Mouse (Mus musculus) neural tube, embryonic 13.5 days (tissue): ENCODE data around the gene Olfr1371. TPM values are rescaled to one million over a fixed set of nuclear protein-coding genes. Genes with fewer than 3 reads are reported as not detected.
A peak's percentile ranks its signal among the peaks of the same experiment; 100 is the strongest.

Experiments
- ATAC-seq: fragments of 200-750 bp; cut with Nextera tagmentation; 2 replicates; pipeline ENCODE4 v1.8.0; 2017; ENCODE audit warnings: low read depth, mild to moderate bottlenecking, moderate TSS enrichment, moderate library complexity
- H3K27ac ChIP-seq: fragments of 300-500 bp; sonication (generic); replicated peaks from 2 replicates; pipeline ENCODE4 v1.5.1; 2015; ENCODE audit warnings: moderate library complexity, mild to moderate bottlenecking, inconsistent platforms
- H3K27me3 ChIP-seq: fragments of 300-500 bp; sonication (generic); 2 replicates; pipeline ENCODE4 v1.6.1; 2015; ENCODE audit warnings: mild to moderate bottlenecking, inconsistent platforms
- H3K36me3 ChIP-seq: fragments of 300-500 bp; sonication (generic); 2 replicates; pipeline ENCODE4 v1.6.1; 2015; ENCODE audit warnings: mild to moderate bottlenecking, inconsistent platforms
- H3K4me1 ChIP-seq: fragments of 300-500 bp; sonication (generic); replicated peaks from 2 replicates; pipeline ENCODE4 v1.6.1; 2015; ENCODE audit warnings: inconsistent platforms
- H3K4me2 ChIP-seq: fragments of 300-500 bp; sonication (generic); 2 replicates; pipeline ENCODE4 v1.6.1; 2015; ENCODE audit warnings: inconsistent platforms, mild to moderate bottlenecking, moderate library complexity
- H3K4me3 ChIP-seq: fragments of 300-500 bp; sonication (generic); 2 replicates; pipeline ENCODE4 v1.5.1; 2015; ENCODE audit warnings: mild to moderate bottlenecking, inconsistent platforms
- H3K9ac ChIP-seq: fragments of 300-500 bp; sonication (generic); 2 replicates; pipeline ENCODE4 v1.6.1; 2015; ENCODE audit warnings: moderate library complexity, mild to moderate bottlenecking, inconsistent platforms
- H3K9me3 ChIP-seq: fragments of 300-500 bp; sonication (generic); 2 replicates; pipeline ENCODE4 v1.6.1; 2016; ENCODE audit warnings: inconsistent platforms
- WGBS: fragments of 180-500 bp; shearing (Covaris S2); methylation state at CpG from one replicate; pipeline ENCODE4 v1.1.7; 2015; 5-methylcytosine and 5-hydroxymethylcytosine counted together
- polyA plus RNA-seq: library from polyadenylated mRNA; unstranded; fragments of >200 nt; fragmentation: Nextera tagmentation; extraction: Ambion mirVana; gene quantifications from 2 replicates; pipeline ENCODE4 v1.2.1, GENCODE M21; 2015

Gene Olfr1371
- polyA plus RNA-seq, result not detected in 2 replicates

DNA sequence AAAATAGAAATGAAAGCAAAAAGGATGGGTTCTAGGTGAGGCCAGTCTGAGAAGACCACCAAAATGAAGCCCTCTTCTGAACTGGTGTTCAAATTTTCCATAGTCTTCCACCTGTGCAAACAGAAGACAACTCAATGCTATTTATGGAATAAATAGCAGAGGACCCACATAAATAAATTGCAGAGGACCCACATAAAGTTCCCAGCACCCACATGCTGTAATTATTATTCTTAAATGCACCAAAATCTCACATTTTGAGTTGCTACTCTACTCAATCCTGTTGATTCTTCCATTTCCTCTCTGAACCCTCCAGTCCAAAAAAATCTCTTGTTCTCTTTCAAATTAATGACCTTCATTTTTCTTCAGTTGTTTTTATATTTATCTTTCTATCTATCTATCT lies at the start of gene Olfr1371:
TSS of gene Olfr1371 (minus strand) at position 101 of the 400 bp plus-strand sequence.
- no peak within 1 kb of the TSS for H3K4me3 ChIP-seq
- H3K9me3 ChIP-seq, result no peaks in the 10 kb centered on the region
- no peaks in the 10 kb centered on the region for H3K4me1 ChIP-seq

DNA sequence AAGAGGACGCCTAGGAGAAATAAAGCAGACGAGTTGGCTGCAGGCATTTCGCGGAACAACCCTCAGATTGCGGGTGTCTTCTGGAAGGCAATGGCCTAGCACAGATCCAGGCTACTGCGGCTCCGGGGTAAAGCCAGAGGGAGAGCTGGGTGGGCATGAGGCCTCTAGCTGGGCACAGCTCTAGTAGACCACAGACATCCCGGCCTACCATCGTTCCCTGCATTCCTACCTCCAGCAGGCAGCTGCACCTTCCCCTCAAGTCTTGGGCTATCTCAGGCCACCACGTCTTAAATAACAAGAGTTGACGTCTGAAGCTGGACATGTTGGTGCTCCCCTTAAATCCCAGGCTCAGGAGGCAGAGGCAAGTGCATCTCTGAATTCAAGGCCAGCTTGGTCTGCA lies 48.6 kb upstream of the Olfr1371 start:
- H3K27me3 ChIP-seq, result no peaks in the 10 kb centered on the region
- no peak overlapping the region for H3K4me3 ChIP-seq
- H3K36me3 ChIP-seq, result peaks cover 5% of the 10 kb centered on the region; the same call in 1 of the 2 replicates
- no peak overlapping the region for H3K4me2 ChIP-seq
- ATAC-seq, result no peak
- H3K9me3 ChIP-seq, result no peaks in the 10 kb centered on the region
- H3K27ac ChIP-seq, result no peak overlapping the region
- WGBS, result 93% methylated on average over 11 of the region's 11 CpGs
- H3K4me1 ChIP-seq, result peaks cover 17% of the 10 kb centered on the region
- H3K9ac ChIP-seq, result no peak overlapping the region

More for the DNA sequence above, at the start of gene Olfr1371:
- Histone ChIP-seq H3K27ac (no peak within 1 kb of the TSS), H3K4me2 (no peak within 1 kb of the TSS), H3K9ac (no peak within 1 kb of the TSS), H3K27me3 (no peaks in the 10 kb centered on the region), H3K36me3 (no peaks in the 10 kb centered on the region)
- no peak for ATAC-seq

DNA sequence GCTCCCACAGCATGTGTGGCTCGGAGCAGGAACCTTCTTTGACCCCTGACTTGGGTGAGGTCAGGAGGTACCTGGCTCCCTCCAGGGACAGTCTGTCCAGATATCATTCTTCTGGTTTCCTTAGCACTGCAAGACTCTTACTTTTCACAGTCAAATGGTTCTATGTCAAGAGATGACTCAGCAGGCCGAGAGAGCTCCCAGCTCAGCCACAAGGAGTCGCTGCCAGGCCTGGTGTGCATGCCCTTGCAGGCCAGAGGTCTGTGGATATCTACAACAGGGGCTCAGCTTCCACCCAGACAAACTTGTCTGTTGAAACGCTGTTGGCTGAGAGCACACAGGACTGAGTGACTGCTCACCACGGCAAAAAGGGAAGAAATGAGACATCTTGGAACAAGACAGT lies 48.1 kb upstream of the Olfr1371 start:
- WGBS, result 65% methylated on average over 5 of the region's 5 CpGs
- H3K9me3 ChIP-seq, result no peaks in the 10 kb centered on the region

DNA sequence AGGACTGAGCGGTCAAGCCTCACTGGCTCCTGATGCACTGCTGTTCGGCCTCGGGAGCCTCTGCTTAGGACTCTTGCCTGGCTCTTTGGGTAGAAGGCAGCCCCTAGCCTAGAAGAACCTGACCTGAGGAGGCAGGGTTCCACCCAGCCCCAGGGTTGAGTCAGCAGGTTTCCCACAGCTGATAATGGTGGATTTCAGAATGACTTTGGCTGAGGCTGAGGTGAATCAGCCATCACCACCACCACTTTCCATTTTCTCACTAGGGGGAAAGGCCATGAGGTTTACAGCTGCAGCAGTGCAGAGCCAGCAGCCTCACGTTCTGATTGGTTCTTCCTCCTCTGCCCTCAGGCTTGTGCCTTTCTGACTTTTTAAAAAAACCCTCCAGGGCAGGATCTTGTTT lies 47.1 kb upstream of the Olfr1371 start:
- WGBS, result 85% methylated on average over 4 of the region's 4 CpGs
- peak overlapping the region; percentile 34; the same call in 1 of the 2 replicates for H3K9ac ChIP-seq
- peaks cover 6% of the 10 kb centered on the region; the same call in 1 of the 2 replicates for H3K36me3 ChIP-seq
- ATAC-seq, result no peak
- no peaks in the 10 kb centered on the region for H3K9me3 ChIP-seq
- H3K27ac ChIP-seq, result no peak overlapping the region
- H3K4me1 ChIP-seq, result 0 out of 2 replicates have a peak, but pooled peaks cover 8% of the 10 kb centered on the region
- no peak overlapping the region for H3K4me3 ChIP-seq
- H3K27me3 ChIP-seq, result no peaks in the 10 kb centered on the region
- no peak overlapping the region for H3K4me2 ChIP-seq

More for the DNA sequence above, 48.1 kb upstream of the Olfr1371 start:
- Histone ChIP-seq H3K27me3 (no peaks in the 10 kb centered on the region), H3K9ac (no peak overlapping the region), H3K4me2 (no peak overlapping the region), H3K4me3 (no peak overlapping the region), H3K27ac (no peak overlapping the region), H3K36me3 (peaks cover 6% of the 10 kb centered on the region; the same call in 1 of the 2 replicates), H3K4me1 (peaks cover 17% of the 10 kb centered on the region)
- ATAC-seq, result no peak

DNA sequence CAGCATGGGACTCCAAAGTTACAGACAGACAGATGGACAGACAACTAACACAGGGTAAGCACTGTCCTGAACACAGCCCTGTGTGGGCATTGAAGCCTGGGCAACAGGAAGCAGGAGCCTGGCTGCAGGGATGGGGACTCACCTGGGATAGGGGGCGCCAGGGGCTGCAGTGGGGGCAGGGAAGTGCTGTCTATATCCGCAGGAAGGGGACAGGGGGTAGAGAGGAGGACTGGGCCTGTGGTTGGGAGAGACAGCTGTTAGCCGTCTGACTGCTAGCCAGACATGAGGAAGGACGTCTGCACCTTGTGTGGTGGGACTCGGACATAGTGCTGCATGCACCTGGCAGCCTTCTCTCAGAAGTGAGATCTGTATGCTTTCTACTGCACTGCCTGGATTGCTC lies 44.9 kb upstream of the Olfr1371 start:
- Histone ChIP-seq H3K27ac (no peak overlapping the region), H3K4me2 (no peak overlapping the region), H3K27me3 (no peaks in the 10 kb centered on the region), H3K4me1 (no peaks in the 10 kb centered on the region), H3K9ac (no peak overlapping the region), H3K9me3 (no peaks in the 10 kb centered on the region), H3K36me3 (peaks cover 6% of the 10 kb centered on the region; the same call in 1 of the 2 replicates), H3K4me3 (no peak overlapping the region)
- no peak for ATAC-seq
- WGBS, result 76% methylated on average over 5 of the region's 5 CpGs

DNA sequence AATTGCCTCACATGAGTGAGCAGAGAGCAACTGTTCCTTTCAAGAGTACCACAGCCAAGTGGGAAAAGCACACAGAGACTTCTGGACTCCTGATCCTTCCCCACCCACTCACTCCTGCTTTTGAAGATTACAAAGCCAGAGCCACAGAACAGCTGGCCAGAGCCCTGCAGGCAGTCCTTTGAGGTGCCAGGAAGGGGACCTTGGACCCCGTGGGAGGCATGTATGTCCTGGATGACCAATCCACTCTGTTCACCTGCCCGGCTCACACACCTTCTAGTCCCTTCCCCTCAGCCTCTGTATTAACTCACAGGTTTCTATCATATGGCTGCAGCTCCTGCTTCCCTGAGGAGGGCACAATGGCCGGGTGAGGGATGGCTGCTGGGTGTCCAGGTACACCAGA lies 43.6 kb upstream of the Olfr1371 start:
- WGBS, result 91% methylated on average over 3 of the region's 3 CpGs

DNA sequence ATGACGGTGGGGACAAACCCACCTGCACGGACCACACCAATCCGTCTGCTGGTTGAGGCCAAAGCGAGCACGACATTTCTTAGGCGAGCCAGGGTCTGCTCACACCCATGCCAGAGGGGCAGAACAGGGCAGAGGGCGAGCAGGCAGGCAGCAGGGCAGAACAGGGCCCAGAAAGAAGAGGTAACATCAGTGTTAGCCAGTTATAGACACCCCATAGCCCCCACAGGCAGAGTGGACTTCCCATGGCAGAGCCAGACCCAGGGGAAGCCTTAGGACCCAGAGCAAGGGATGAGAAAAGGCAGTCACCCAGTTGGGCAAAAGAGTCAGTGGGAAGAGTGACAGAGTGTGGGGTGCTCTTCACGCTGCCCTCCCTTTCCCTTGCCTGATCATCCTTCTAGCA lies 41.3 kb upstream of the Olfr1371 start:
- Histone ChIP-seq H3K27me3 (no peaks in the 10 kb centered on the region), H3K4me2 (no peak overlapping the region), H3K9ac (no peak overlapping the region), H3K36me3 (peaks cover 15% of the 10 kb centered on the region), H3K4me1 (no peaks in the 10 kb centered on the region), H3K4me3 (no peak overlapping the region), H3K9me3 (no peaks in the 10 kb centered on the region), H3K27ac (no peak overlapping the region)
- no peak for ATAC-seq
- 89% methylated on average over 8 of the region's 8 CpGs for WGBS

More for the DNA sequence above, 43.6 kb upstream of the Olfr1371 start:
- Histone ChIP-seq H3K4me1 (no peaks in the 10 kb centered on the region), H3K27ac (no peak overlapping the region), H3K4me2 (no peak overlapping the region), H3K9ac (no peak overlapping the region), H3K27me3 (no peaks in the 10 kb centered on the region), H3K36me3 (peaks cover 6% of the 10 kb centered on the region; the same call in 1 of the 2 replicates), H3K4me3 (no peak overlapping the region), H3K9me3 (no peaks in the 10 kb centered on the region)
- no peak for ATAC-seq

DNA sequence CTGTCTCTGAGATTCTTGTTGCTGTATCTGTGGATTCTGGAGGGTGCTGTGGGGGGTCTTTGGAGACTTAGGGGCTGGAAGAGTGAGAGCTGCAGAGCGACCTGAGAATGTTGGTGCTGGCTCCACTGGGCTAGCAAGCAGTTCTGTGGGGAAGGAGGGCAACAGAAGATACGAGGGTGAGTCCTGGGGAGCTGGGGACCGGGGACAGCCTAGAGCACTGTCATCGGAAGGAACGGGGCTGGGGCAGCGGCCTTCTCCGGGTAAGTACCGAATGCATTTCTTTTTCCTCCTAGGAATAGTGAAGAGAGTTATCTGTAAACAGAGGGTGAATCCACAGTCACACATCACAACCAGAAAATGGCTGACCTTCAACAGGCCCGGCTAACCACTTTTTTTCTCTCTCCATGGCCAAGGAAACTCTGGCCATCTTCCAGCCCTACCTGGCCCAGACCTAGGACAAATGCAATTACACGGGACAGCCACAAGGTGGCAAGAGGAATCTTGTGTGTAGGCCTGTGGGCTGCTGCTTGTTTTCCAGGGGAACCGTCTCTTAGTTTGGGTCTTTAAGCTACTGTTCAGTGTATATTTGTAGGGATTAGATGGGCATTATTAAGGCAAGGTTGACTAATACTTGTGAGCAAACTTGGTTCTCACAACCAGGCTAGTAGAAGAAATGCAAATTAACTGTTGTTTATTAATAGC lies 40.0 kb upstream of the Olfr1371 start:
- no peak overlapping the region for H3K4me3 ChIP-seq
- no peaks in the 10 kb centered on the region for H3K27me3 ChIP-seq
- no peak overlapping the region for H3K9ac ChIP-seq
- no peak overlapping the region for H3K27ac ChIP-seq
- H3K4me1 ChIP-seq, result no peaks in the 10 kb centered on the region
- H3K36me3 ChIP-seq, result peaks cover 25% of the 10 kb centered on the region
- ATAC-seq, result peak; percentile 81
- no peak overlapping the region for H3K4me2 ChIP-seq
- 72% methylated on average over 11 of the region's 11 CpGs for WGBS
- H3K9me3 ChIP-seq, result no peaks in the 10 kb centered on the region

DNA sequence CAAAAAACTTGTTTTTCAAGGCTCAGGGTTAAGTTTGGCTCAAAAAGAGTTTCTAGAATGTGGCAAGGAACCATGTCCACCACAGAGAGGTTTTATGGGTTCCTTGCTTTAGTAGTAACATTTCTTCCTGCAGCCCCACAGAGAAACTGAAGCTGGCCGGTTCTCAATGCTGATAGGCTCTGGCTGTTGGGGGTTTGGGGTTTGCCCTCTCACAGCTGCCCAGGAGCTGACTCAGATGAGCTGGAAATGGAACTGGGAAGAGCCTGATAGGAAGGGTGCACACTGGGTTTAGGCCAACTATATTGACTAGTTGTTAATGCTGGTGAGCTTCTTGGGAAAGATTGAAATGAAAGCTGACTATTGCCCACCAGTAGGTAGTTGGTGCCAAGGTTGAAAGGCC lies 38.9 kb upstream of the Olfr1371 start:
- ATAC-seq, result no peak
- WGBS, result 61% methylated on average over 1 of the region's 1 CpGs

DNA sequence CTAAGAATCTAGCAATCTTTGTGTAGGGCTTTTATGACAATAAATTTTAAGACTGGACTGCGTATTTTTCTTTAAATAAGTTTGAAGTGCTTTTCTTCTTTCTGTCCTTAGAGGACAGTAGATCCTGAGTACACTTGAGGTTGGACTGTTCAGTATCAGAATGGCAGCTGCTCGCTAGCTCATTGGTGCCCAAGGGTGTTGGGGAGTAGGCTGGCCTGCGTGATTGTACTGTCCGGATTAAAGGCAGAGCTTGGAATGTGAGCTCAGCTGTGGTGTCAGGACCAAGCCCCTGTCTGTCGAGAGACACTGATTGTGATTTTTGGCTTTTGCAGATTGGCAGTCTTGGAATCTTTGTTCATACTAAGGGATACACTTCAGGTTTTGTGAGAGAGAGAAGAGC lies 38.0 kb upstream of the Olfr1371 start:
- Histone ChIP-seq H3K4me1 (no peaks in the 10 kb centered on the region), H3K27me3 (no peaks in the 10 kb centered on the region), H3K36me3 (peaks cover 34% of the 10 kb centered on the region), H3K4me3 (no peak overlapping the region), H3K9ac (no peak overlapping the region), H3K4me2 (no peak overlapping the region), H3K9me3 (no peaks in the 10 kb centered on the region), H3K27ac (no peak overlapping the region)
- 88% methylated on average over 5 of the region's 5 CpGs for WGBS
- no peak for ATAC-seq

More for the DNA sequence above, 38.9 kb upstream of the Olfr1371 start:
- Histone ChIP-seq H3K9ac (no peak overlapping the region), H3K4me2 (no peak overlapping the region), H3K4me1 (no peaks in the 10 kb centered on the region), H3K27me3 (no peaks in the 10 kb centered on the region), H3K27ac (no peak overlapping the region), H3K4me3 (no peak overlapping the region), H3K36me3 (peaks cover 30% of the 10 kb centered on the region), H3K9me3 (no peaks in the 10 kb centered on the region)

DNA sequence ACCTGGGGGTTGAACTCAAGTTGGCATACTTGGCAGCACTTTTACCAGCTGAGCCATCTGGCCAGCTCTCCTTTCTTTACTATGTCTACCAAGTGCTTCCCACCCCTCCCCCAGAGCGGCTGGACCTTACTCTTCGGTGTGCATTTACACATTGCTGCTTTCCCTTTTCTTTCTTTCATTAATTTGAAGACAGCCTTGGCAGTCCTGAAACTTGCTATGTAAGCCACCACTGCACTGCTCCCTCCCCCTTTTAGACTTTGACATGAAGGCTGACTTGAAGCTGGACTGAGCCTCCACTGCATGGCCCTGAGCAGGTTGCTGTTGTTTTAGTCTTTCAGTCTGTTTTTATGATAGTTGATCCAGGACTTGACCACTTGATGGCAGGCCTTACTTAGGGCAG lies 35.7 kb upstream of the Olfr1371 start:
- Histone ChIP-seq H3K36me3 (peaks cover 54% of the 10 kb centered on the region), H3K27ac (no peak overlapping the region), H3K27me3 (no peaks in the 10 kb centered on the region), H3K9ac (no peak overlapping the region), H3K9me3 (no peaks in the 10 kb centered on the region), H3K4me3 (no peak overlapping the region), H3K4me1 (no peaks in the 10 kb centered on the region), H3K4me2 (no peak overlapping the region)
- 93% methylated on average over 2 of the region's 2 CpGs for WGBS
- no peak for ATAC-seq

DNA sequence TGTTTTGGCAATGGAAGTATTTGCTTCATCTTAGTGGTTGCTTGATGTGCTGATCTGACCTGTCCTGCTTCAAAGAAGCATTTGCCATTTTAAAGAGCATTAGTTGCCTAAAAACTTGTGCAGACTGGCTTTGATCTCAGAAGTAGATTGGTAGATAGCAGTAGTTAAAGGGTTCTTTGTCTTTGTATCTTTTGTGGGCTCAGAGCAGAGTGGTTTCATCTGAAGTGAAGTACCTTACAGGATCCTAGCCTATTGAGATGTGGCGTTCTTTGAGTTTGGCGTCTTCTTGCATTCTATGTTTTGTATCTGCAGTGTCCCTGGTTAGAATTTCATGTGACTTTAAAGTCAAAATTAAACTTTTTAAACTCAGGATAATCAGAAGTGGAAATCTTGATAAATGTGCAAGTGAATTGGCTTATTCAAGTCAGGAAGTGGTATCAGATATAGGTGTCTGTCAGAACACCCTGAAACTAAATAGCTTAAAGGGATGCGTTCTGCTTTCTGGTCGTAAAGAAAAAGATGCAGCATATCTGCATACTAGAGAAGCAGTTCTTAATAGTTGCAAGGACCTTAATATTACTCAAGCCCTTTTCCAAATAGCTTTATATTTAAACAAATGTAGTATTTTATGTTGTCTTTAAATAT lies 27.2 kb upstream of the Olfr1371 start:
- Histone ChIP-seq H3K4me1 (no peaks in the 10 kb centered on the region), H3K4me2 (no peak overlapping the region), H3K9me3 (no peaks in the 10 kb centered on the region), H3K9ac (no peak overlapping the region), H3K4me3 (no peak overlapping the region), H3K27ac (no peak overlapping the region), H3K27me3 (no peaks in the 10 kb centered on the region), H3K36me3 (peaks cover 71% of the 10 kb centered on the region)
- no peak for ATAC-seq
- WGBS, result 87% methylated on average over 4 of the region's 4 CpGs
